Comparison of ENCODE assay signal across 11 mouse cellular contexts in genomic region chr7:97084181-97084580, GRCm38 (mm10). TPM values are rescaled to one million over a fixed set of nuclear protein-coding genes. Genes with fewer than 3 reads are reported as not detected.
DNase-seq lines count a peak whose midpoint lies in the region; ATAC-seq and TF ChIP-seq lines count a peak whose summit lies in the region.
"Had no signal": no experiment of that assay in that cellular context is flagged by ENCODE, and none has a peak within 500 bp of the region (broad histone marks: within the 10 kb centered on the region; RNA-seq: fewer than 3 reads in every experiment).

No protein-coding gene starts in this region.

- no peak overlapping the region for H3K9ac ChIP-seq in liver, postnatal 0 days (replicated peaks)

- H3K4me1 ChIP-seq in liver, postnatal 0 days (ENCODE audit: insufficient read depth) = peaks cover 12% of the 10 kb centered on the region

- no peak for ATAC-seq in liver, postnatal 0 days

- no peaks in the 10 kb centered on the region for H3K27me3 ChIP-seq in liver, postnatal 0 days (ENCODE audit: insufficient read depth, low read length)

- 88% methylated on average over 1 of the region's 1 CpGs for WGBS in liver, postnatal 0 days (ENCODE audit: insufficient replicate concordance)

- peak; percentile 39 for DNase-seq in gastrocnemius, adult 2 months
- no peak for DNase-seq in gastrocnemius, postnatal 25 days
- DNase-seq in liver, postnatal 0 days = no peak
- no peak for DNase-seq in liver
- peak; percentile 35 for DNase-seq in heart, postnatal 25 days (ENCODE audit: low spot score)
- DNase-seq in testis, postnatal 14 days (ENCODE audit: low spot score) = peak; percentile 28
- no peak for DNase-seq in urinary bladder, postnatal 10 days (ENCODE audit: low spot score)
- DNase-seq in embryo, embryonic 9.5 days (ENCODE audit: extremely low spot score) = no peak
- DNase-seq: B cell, adult 2 months; layer of hippocampus, adult 9-11 months had no signal

- H3K4me2 ChIP-seq in liver, postnatal 0 days (ENCODE audit: low read depth, low read length) = no peak overlapping the region

- intact Hi-C loops in gastrocnemius, adult 2 months (cut with DNase I) = loop anchor here (2.0 kb wide), 2 partner anchors 113 to 213 kb away; no protein-coding TSS in a partner anchor
- intact Hi-C loops in heart, postnatal 25 days (cut with DNase I) = loop anchor here (2.0 to 10.0 kb wide), 3 partner anchors 91 to 113 kb away; no protein-coding TSS in a partner anchor

- peak overlapping the region; percentile 94 for H3K27ac ChIP-seq in gastrocnemius, adult 2 months
- 0 out of 2 replicates have a peak overlapping the region, but pooled peaks have one; percentile 13 for H3K27ac ChIP-seq in liver, postnatal 0 days (ENCODE audit: low read depth)
- H3K27ac ChIP-seq: limb, embryonic 10.5 days had no signal

- TF ChIP-seq CTCF in gastrocnemius, adult 2 months (IDR thresholded peaks at IDR 0.05) = no peak
- no peak for TF ChIP-seq CTCF in liver, postnatal 0 days (IDR thresholded peaks at IDR 0.05; ENCODE audit: low read depth)

- TF ChIP-seq EP300 in liver, postnatal 0 days (IDR thresholded peaks at IDR 0.05; ENCODE audit: low read depth) = no peak

- H3K36me3 ChIP-seq in liver, postnatal 0 days (replicated peaks; ENCODE audit: insufficient read depth, low read length) = no peaks in the 10 kb centered on the region
- H3K36me3 ChIP-seq: limb, embryonic 10.5 days had no signal

- H3K9me3 ChIP-seq in liver, postnatal 0 days (ENCODE audit: low read length) = no peaks in the 10 kb centered on the region
- H3K9me3 ChIP-seq: limb, embryonic 10.5 days had no signal

- no peak overlapping the region for H3K4me3 ChIP-seq in gastrocnemius, adult 2 months
- no peak overlapping the region for H3K4me3 ChIP-seq in liver, postnatal 0 days (ENCODE audit: low read depth, low read length)
- H3K4me3 ChIP-seq: limb, embryonic 10.5 days had no signal

RNA-seq across cellular contexts. Expression of gene Gab2, which starts 2.8 kb away (rescaled TPM):
- total RNA-seq in gastrocnemius, adult 2 months (2021) = 1 to 10 TPM; 6.1 to 6.3 TPM
- 1 to 10 TPM; 6.5 to 7.5 TPM for total RNA-seq in gastrocnemius, postnatal 25 days (2021)
- 1.0 and 1.5 TPM in 2 replicates for polyA plus RNA-seq in liver, postnatal 0 days (2015; fragmentation: Nextera tagmentation; extraction: Ambion mirVana)
- total RNA-seq in heart, postnatal 25 days (2021) = 10 to 100 TPM; 17.4 to 18.2 TPM

Comparison
In these comparisons a context has a peak if more than half of its experiments do, and no peak if none do; other contexts are left out.
1. DNase-seq: peak in gastrocnemius, adult 2 months (single experiment), heart, postnatal 25 days (single experiment) and testis, postnatal 14 days (single experiment); none in gastrocnemius, postnatal 25 days (single experiment), liver, postnatal 0 days (single experiment), liver (single experiment), urinary bladder, postnatal 10 days (single experiment) and embryo, embryonic 9.5 days (single experiment).